Mouse (Mus musculus): ENCODE measurements around the gene Gamt.

The Gamt gene

DNA sequence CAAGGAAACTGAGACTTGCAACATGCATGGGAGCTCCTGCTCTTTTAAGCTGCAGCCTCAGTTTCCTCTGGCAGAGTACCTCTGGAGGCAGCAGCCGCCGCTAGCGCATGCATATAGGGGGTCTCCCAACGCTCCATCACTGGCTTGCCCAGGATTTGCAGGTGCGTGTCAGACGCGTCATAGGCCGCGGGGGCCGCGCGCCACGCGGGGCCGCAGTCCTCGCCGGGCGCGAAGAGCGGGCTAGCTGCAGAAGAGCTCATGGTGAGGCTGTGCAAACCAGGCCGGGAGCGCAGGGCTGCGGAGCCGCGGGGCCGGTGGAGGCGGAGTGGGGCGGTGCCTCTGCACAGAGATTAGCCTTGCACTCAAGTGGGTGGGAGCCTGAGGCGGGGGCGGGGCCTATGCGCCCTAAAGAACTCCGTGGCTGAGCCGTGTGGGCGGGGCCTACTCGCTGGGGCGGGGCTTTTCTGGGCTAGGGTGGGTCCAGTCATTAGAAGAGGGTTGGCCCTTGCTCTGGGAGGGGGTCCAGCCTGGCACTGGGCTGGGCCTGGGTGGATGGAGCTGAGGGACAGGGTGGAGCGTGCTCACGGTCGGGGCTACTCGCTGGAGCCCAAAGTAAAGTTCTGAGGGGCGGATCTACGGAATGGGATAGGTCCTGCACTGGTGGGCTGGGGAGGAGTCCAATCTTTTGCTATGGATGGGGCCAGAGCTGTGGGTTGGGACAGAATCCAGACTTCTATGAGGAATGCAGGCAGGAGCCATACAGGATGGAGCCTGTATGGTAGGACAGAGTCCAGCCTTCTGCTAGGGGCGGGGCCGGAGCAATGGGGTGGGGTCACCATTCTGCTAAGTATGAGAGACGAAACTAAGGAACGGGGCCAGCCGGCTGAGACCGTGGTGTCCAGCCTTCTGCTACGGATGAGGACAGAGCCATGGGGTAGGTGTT, at the start of gene Gamt, which contains the start of gene Dazap1:
Gene Gamt, minus strand, starts transcription at position 371 of the 943 bp plus-strand sequence.
Gene Dazap1, plus strand, starts transcription at position 845 of the 943 bp plus-strand sequence.
- DNase-seq = peak; percentile 100

DNA sequence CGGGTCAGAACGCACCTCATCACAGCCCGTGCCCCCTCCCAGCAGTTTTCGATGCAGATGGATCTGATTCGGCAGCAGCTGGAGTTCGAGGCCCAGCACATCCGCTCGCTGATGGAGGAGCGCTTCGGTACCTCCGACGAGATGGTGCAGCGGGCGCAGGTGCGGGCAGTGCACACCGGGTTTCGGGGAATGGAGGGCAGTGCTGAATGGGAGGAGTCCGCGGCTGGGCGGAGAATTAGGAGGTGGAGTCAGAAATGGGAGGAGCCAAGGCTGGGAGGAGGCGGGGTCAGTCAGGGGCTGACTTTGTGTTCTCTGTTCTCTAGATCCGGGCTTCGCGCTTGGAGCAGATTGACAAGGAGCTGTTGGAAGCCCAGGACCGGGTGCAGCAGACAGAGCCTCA, 44.0 kb upstream of the Gamt start:
- DNase-seq = no peak

DNA sequence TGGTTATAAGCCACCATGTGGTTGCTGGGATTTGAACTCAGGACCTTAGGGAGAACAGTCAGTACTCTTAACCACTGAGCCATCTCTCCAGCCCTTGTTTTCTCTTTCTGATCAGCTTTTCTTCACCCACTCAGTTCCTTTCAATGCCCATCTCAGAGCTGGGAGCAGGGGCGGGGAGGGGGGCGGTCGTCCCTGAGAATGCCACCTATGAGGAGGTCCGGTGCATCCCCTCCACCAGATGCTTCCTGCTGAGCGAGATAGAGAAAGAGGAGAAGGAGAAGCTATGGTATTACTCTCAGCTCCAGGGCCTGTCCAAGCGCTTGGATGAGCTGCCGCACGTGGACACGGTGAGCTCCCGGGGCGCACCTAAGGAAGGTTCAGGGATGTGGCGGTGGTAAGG, 43.6 kb upstream of the Gamt start:
- no peak for DNase-seq

DNA sequence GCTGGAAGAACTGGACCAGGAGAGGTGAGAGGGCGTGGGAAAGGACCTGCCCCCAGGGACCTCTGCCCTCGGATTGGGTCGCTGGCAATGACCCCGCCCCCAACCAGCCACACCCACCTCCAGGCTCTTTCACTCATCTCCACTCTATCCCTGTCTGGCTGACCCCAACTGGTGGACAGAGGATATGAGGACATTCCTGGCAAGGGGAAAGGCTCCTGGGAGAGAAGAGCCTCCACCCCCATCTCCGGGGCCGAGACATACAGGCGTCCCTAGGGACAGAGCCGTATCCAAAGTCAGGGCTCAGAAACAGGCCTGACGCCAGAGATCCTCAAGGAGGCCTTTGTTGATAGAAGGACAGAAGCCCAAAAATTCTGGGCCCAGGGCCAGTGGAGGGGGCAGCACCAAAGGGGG, 41.7 kb upstream of the Gamt start:
- DNase-seq = peak; percentile 100

DNA sequence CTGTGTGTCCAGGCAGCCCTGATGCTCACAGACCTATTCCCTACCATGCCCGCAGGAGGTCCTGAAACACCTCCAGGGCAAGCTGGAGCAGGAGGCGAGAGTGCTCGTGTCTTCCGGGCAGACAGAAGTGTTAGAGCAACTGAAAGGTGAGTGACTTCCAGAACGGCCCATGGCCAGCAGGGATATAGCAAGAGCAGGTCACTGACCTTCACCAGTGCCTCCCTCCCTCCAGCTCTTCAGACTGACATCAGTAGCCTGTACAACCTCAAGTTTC, 41.2 kb upstream of the Gamt start:
- DNase-seq = no peak

DNA sequence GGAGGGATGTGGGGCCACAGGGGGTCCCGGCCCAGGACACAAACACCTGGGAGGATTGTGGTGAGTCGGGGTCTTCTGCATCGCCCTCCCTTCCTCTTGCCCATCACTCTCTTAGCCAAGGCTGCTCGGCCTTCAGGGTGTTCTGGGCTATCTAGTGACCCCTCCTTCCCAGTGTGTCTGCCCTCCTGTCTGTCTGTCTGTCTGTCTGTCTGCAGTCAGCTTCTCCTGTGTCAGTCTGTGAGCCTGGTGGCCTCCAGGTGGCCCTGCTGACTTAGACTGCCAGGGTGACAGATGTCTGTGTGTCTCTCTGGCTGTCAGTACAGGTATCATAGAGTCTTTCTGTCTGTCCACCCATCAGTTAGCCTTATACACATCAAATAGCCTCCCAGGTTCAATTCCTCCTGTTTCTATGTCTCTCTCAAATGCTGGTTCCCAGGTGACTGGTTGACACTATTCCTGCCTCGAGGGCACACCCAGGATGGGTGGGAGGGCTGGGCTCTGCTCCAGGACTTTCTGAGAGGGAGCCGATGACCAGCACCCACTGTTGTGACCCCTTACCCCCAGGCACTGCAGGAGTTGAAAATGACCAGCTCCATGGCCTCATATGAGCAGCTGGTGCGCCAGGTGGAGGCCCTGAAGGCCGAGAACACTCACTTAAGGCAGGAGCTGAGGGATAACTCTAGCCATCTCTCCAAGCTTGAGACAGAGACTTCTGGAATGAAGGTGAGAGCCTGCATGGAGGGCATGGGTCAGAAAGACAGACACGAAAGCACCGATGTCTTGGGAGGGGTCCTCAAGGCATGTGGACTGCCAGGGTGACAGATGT, 40.7 kb upstream of the Gamt start:
- no peak for DNase-seq

DNA sequence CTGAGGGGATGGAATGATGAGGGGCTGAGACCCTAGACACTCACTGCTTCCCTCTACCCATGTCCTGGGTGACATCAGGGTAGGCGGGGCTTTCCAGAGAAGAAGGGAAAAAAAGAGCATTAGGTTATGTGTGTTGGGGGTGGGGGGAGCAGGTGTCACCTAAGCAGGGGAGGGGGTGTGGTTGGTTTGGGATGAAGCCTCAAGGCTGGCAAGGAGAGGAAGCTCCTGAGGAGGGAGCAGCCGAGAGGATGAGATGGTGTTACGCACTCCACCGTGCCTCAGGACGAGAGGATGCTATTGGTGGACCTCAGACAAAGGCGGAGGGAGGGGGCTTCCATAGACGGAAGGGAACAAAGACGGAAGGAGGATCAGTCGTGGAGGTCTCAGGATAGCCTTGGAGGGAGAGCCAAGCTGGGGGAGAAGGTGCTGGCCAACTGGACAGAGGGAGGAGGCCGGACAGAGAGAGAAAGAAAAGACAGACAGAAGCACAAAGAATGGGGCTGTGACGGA, 39.9 kb upstream of the Gamt start:
- no peak for DNase-seq

DNA sequence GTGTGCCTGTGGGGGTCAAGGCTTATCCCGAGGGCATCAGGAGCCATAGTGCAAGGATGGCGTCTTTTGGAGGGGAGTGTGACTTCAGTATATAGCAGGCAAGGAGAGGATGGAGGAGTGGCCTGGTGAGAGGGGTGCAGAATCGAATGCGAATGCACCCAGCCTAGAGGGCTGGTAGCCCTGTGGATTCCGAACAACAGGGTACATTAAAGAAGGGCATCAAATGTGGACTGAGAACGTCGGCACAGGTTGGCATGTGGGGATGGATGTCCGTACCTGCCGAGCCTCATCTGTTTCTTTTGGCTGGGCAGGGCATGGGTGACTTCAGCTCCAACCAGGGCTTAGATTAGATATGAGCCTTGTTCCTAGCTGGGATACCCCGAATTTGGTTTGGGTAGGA, 39.0 kb upstream of the Gamt start:
- no peak for DNase-seq

DNA sequence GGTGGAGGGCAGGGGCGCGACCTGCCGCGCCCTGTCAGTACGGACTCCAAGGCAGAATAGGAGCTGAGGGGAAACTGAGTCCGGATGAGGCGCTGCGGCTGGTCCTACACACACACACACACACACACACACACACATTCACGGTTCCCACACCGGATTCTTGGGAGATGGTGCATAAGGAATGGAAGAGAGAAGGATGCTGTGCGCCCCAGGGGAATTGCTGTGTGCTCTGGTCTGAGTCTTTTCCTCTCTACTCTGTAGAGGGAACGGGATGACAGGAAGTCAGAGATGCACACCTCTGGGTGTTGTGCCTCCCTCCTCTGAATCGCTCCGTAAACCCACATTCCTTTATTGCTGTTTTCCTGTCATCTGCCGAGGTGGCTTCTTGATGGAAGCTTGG, 38.5 kb upstream of the Gamt start:
- no peak for DNase-seq

DNA sequence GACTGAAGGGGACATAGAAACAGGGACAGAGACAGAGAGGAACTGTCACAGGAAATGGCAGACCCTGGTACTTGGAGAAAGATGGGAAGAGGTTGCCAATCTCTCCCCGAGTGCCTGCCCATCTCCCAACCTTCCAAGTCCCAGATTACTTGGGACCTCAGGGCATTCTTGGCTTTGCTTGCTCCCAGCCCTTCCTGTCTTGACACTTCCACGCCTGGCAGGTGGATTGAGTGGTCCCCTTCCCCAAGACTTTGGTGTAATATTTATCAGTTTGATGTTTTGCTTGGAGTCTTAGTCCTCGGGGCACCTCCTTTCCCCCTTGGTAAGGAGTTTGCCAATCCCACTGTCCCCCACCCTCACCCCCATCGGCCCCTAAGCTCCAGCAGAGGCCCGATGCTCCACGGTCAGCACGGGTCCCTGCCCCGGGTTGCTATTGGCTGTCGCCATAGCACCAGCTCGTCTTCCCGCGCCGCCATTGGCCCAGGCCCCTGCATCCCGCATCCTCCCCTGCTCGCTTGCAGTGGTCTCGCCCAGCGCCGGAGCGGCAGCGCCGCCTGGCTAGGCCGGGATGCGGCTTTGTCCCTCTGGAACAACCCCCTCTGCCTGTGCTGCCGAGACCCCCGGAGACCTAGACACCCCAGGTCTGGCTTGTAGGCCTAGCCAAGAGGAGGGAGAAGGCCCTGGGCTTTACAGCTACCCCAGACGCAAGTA, 37.9 kb upstream of the Gamt start:
- DNase-seq = peak; percentile 98

DNA sequence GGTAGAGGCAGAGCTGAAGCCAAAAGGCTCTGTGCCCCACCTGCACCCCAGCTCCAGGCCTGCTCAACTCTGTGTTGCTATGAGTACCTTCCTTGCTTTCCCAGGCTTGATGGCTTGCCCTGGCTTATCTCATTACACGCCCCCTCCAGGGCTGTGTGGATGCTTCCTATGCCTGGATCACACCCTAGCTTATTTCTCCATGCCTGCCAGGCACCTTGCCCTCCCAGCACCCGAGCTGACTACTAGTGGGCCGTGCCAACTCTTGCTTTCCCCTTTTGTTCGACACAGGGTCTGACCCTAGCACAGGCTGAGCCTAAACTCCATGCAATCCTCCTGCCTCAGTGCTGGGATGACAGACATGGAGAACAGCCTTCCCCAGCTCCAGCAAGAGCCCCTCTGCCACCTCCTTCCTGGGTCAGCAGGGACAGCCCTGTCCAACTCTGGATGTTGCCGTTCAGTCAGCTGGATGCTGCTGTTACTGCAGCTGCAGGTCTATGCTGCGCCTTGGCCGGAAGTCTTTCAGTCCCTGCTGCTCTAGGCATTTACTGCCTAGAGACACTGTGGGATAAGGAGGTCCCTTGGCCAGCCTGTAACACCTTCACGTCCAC, 36.8 kb upstream of the Gamt start:
- DNase-seq = peak; percentile 92

DNA sequence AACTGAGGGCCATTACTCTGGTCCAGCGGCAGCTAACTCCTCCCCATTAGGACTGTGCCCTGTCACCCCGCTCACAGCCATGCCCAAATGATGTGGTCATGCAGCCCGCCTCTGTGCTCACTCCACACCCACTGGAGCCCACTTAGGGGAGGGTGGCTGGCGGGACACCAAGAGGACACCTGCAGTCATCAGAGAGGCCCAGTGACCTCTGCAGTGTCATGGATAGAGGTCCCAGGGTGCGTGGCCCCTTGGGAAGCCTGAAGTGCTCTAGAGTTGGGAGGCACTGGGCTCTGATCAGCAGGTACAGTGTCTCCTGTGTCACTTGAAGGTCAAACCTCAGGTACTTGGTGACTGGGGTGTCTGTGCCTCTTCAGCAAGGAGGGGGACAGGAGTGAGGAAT, 36.0 kb upstream of the Gamt start:
- peak; percentile 94 for DNase-seq

DNA sequence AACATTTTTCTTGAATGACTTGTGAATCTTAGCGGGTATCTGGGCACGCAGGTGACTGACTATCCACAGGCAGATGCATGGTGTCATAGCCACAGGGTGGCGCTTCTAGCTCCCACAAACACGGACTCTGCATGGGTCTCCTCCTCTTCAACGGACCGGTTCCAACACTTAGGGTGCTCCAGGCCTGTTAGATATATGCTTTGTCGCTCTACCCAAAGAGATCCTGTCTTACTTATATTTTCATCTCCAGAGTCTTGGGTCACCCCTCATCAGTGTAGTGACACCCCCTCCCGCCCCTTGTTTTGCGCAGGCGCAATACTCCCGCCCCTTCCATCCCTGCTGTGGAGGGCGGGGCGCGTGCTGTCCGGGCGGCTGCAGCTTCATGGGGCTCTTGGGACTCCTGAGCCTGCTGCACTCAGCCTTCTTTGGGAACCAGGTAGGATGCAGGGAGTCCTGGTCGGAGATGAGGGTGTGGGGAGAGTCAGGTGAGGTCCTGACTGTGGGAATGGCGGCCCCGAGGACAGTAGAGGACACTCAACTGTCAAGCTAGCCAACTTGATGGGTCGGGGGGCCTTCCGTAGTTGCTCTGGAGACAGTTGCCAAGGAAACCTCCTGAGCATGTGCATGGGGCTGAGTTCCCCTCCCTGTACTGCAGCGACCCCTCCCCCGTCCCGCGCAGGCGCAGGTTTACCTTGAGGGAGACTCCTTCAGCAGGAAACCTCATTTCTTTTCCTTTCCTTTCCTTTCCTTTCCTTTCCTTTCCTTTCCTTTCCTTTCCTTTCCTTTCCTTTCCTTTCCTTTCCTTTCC, 35.0 kb upstream of the Gamt start, which contains the start of gene Apc2:
Gene Apc2, plus strand, starts transcription at position 360 of the 808 bp plus-strand sequence.
- peak; percentile 99 for DNase-seq

DNA sequence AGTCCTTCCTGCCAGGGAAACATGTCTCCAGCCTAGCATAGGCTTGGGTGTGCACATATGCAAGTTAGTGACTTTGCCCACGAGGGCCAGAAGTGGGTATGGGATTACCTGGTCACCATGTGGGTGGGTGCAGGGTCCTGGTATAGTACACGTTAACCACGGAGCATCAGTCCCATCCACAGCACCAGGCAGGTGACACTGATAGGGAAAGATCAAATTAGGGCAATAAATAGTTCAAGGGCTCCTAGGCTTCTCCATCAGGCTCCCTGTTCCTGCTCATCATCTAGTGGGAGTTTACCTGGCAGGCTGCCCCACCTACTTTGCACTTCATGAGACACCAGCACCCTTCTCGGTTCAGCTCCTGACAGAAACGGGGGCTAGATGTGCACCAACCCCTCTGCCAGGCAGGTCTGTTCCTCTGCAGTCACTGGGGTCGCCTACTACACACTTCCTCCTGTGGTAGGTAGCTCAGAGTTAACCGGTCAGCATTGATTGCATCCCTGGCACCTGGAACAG, 34.0 kb upstream of the Gamt start:
- no peak for DNase-seq

DNA sequence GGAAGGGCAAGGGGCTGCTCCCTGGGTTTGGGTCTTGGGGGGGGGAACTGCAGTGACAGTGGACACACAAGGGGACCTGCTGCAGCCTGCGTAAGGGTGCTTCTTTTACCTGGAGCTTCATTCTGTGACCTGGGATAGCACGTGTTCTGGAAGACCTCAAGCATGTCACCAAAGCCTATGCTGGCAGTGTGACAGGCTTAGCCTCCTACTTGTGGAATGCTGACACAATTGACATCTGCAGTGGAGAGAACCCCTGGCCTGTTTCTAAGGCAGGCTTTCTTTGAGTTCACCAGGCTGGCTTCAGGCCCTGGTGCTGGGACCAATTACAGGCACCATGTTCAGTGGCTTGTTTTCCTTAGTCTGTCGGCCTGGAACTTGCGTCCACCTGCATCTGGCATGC, 33.5 kb upstream of the Gamt start:
- no peak for DNase-seq

DNA sequence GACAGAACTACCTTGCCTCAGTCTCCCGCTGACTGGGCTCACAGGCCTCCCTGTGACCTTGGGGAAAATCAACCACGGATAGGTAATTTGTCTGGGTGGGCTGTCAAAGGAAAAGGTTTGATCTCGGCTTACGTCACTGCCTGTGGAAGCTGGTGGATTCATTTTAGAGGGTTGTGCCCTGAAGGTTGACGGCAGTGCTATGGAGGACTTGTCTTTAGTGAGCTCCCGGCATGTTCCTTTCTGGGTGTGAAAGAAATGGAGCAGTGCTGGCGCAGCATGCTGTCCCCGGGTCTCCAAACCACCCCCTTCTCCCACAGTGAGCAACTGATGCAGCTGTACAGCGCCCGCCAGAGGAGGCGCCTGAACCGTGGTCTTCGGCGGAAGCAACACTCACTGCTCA, 32.5 kb upstream of the Gamt start:
- no peak for DNase-seq

DNA sequence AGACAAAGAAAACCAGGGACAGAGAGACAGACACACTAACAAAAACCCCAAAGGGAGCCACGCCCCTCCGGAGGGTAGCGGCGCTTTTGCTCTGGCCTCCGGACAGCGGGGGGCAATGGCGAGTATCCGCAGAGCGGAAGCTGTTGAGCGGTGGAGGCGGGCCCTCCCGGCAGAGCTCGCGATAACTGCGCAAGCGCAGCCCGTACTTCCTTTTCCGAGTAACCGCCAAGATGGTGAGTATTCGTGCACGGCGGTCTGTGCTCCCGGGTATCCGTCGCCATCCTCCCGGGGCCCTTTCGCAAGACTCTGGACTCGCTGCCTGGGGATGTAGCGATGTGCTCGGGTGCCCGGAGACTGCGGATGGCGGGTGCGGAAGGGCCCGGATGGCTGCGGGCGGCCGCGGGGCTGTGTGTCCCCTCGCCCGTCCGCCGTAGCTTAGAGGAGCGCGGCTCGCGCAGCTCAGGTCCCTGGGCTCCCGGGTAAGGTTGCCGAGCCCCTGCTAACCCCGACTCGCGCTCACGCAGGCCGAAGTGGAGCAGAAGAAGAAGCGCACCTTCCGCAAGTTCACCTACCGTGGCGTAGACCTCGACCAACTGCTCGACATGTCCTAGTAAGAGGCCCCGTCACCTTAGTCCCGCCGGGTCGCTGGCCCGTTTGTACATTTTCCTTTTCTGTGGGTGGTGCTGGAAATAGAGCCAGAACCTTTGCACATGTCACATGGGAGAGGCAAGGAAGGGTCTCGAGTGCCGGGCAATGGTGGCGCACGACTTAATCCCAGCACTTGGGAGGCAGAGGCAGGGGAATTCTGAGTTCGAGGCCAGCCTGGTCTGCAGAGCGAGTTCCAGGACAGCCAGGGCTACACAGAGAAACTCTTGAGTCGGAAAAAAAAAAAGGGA, 31.7 kb upstream of the Gamt start, which contains the start of gene Rps15:
Gene Rps15, plus strand, starts transcription at position 203 of the 896 bp plus-strand sequence.
- peak; percentile 99 for DNase-seq

DNA sequence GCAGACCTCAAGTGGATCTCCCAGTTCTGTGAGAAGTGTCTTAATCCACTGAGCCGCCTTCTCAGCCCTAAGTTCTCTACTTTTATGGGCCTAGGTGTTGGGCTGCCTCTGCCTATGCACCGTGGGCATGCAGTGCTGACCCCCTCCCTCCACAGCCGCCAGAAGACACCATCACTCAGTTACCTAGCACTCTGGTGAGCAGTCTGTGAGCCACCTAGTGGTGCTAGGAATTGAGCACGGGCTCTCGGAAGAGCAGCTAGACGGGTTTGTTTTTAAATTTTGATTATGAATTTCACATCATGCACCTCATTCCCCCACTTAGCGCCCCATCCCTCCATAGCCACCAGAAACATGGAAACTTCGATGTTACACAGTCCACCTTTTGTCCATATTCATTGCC, 27.8 kb upstream of the Gamt start:
- DNase-seq = no peak

DNA sequence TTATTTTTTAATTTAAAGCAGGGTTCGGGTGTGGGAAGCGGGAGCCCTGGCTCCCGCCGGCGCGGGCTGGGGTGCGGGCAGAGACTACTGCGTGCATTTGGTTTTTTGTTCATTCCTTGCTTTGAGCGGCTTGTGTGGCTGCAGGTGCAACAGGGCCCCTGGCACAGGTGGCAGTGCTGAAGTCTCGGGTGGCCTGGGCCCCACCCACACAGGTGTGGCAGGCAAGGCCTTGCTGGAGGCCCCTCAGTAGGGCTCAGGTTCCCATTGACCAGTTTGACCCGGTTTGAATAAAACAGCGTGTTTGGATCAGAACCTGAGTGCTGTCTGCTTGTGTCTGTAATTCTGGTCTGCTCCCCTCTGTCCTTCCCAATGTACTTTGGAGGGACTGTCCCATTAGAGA, 27.3 kb upstream of the Gamt start:
- no peak for DNase-seq
